Mouse (Mus musculus) brain, embryonic 14.5 days (tissue): ENCODE results near the gene Rph3al.

Experiments used
- CTCF ChIP-seq: fragments of 200-500 bp; IDR thresholded peaks from 2 replicates; pipeline ENCODE4 v1.5.1; 2012; ENCODE audit warnings: inconsistent platforms, mild to moderate bottlenecking, moderate library complexity, borderline replicate concordance; ENCODE audit not compliant: insufficient read depth, insufficient read length; ENCODE audit errors: extremely low read depth
- POLR2A ChIP-seq: fragments of 200-500 bp; IDR thresholded peaks from 2 replicates; pipeline ENCODE4 v1.6.1; 2012; ENCODE audit warnings: mild to moderate bottlenecking, inconsistent platforms, borderline replicate concordance; ENCODE audit not compliant: poor library complexity, insufficient read depth, insufficient read length, severe bottlenecking; ENCODE audit errors: extremely low read depth

- TF ChIP-seq POLR2A (no peak), CTCF (no peak)
Measured at GRCm38 (mm10) chr11:75957124-75957832, 19.0 kb upstream of the Rph3al start.
